Comparison of ENCODE assay signal across 27 mouse cellular contexts in genomic region chr5:32074053-32074452, GRCm38 (mm10).
A peak's percentile ranks its signal among the peaks of the same experiment; 100 is the strongest.
DNase-seq lines count a peak whose midpoint lies in the region; ATAC-seq and TF ChIP-seq lines count a peak whose summit lies in the region.
"Had no signal": no experiment of that assay in that cellular context is flagged by ENCODE, and none has a peak within 500 bp of the region (broad histone marks: within the 10 kb centered on the region; RNA-seq: fewer than 3 reads in every experiment).

No protein-coding gene starts in this region.

- H3K9ac ChIP-seq in MEL (ENCODE audit: control insufficient read depth, low read depth, low read length, poor library complexity, severe bottlenecking), result no peak overlapping the region
- no peak overlapping the region for H3K9ac ChIP-seq in stomach, postnatal 0 days (ENCODE audit: low read length)
- H3K9ac ChIP-seq: embryonic facial prominence, embryonic 13.5 days; embryonic facial prominence, embryonic 15.5 days; forebrain, embryonic 12.5 days had no signal

- H3K4me1 ChIP-seq in heart, embryonic 10.5 days, result peaks cover 9% of the 10 kb centered on the region; the same call in 1 of the 2 replicates
- H3K4me1 ChIP-seq in MEL (ENCODE audit: control insufficient read depth in 1 of 2, insufficient read depth in 2 of 2, low read length in 2 of 2), result peaks cover 3 to 20% of the 10 kb centered on the region in 2 experiments; a peak in 2 of 4 replicates
- H3K4me1 ChIP-seq in stomach, postnatal 0 days (replicated peaks; ENCODE audit: control insufficient read depth, insufficient read depth), result 0 out of 2 replicates have a peak, but pooled peaks cover 2% of the 10 kb centered on the region
- H3K4me1 ChIP-seq: forebrain, embryonic 10.5 days; forebrain, embryonic 12.5 days had no signal

- no peak for TF ChIP-seq CTCF in MEL (IDR thresholded peaks at IDR 0.05 in 2 of 3, conservative IDR thresholded peaks at IDR 0.05 in 1 of 3; ENCODE audit: control insufficient read depth in 1 of 3, insufficient read depth in 1 of 3, low read depth in 2 of 3, low read length in 3 of 3, poor library complexity in 1 of 3, severe bottlenecking in 1 of 3)
- no peak for TF ChIP-seq CTCF in stomach, postnatal 0 days (IDR thresholded peaks at IDR 0.05; ENCODE audit: low read depth)

- H3K9me3 ChIP-seq in heart, embryonic 10.5 days, result no peaks in the 10 kb centered on the region
- no peaks in the 10 kb centered on the region for H3K9me3 ChIP-seq in MEL (replicated peaks; ENCODE audit: insufficient read depth, low read length)
- H3K9me3 ChIP-seq in stomach, postnatal 0 days (ENCODE audit: control insufficient read depth, low read length), result no peaks in the 10 kb centered on the region
- H3K9me3 ChIP-seq: embryonic facial prominence, embryonic 13.5 days; embryonic facial prominence, embryonic 15.5 days; forebrain, embryonic 10.5 days; forebrain, embryonic 12.5 days; G1E had no signal

- H3K4me3 ChIP-seq in heart, embryonic 10.5 days, result no peak overlapping the region
- no peak overlapping the region for H3K4me3 ChIP-seq in MEL (ENCODE audit: control insufficient read depth in 1 of 2, insufficient read depth in 1 of 2, low read depth in 2 of 2, low read length in 2 of 2)
- H3K4me3 ChIP-seq in stomach, postnatal 0 days (ENCODE audit: low read depth, low read length), result no peak overlapping the region
- H3K4me3 ChIP-seq: embryonic facial prominence, embryonic 13.5 days; embryonic facial prominence, embryonic 15.5 days; erythroblast, embryonic 14.5 days; forebrain, embryonic 10.5 days; forebrain, embryonic 12.5 days had no signal

- peak; percentile 62 for ATAC-seq in megakaryocyte-erythroid progenitor cell, adult 5-6 weeks (replicated peaks; ENCODE audit: low FRiP score, low TSS enrichment, poor library complexity, severe bottlenecking)
- ATAC-seq in stomach, postnatal 0 days (ENCODE audit: low FRiP score, low TSS enrichment), result no peak
- ATAC-seq: CD4-positive, CD25-positive, alpha-beta regulatory T cell, adult 4 months; forebrain, embryonic 14.5 days had no signal

- no peaks in the 10 kb centered on the region for H3K27me3 ChIP-seq in heart, embryonic 10.5 days (ENCODE audit: insufficient read depth, poor library complexity, severe bottlenecking)
- no peaks in the 10 kb centered on the region for H3K27me3 ChIP-seq in MEL (ENCODE audit: control insufficient read depth in 1 of 2, insufficient read depth in 2 of 2, low read length in 2 of 2)
- no peaks in the 10 kb centered on the region for H3K27me3 ChIP-seq in stomach, postnatal 0 days (ENCODE audit: control insufficient read depth, insufficient read depth, low read length)
- H3K27me3 ChIP-seq: CH12.LX; embryonic facial prominence, embryonic 13.5 days; embryonic facial prominence, embryonic 15.5 days; forebrain, embryonic 12.5 days had no signal

- no peak overlapping the region for H3K27ac ChIP-seq in heart, embryonic 10.5 days
- no peak overlapping the region for H3K27ac ChIP-seq in MEL (ENCODE audit: control insufficient read depth, low read depth, low read length)
- 0 out of 2 replicates have a peak overlapping the region, but pooled peaks have one; percentile 35 for H3K27ac ChIP-seq in stomach, postnatal 0 days (replicated peaks)
- H3K27ac ChIP-seq: embryonic facial prominence, embryonic 13.5 days; embryonic facial prominence, embryonic 15.5 days; forebrain, embryonic 10.5 days; forebrain, embryonic 12.5 days had no signal

- WGBS in heart, embryonic 10.5 days, result 75% methylated on average over 3 of the region's 3 CpGs
- WGBS in stomach, postnatal 0 days, result 74% methylated on average over 3 of the region's 3 CpGs

- H3K79me2 ChIP-seq in MEL (ENCODE audit: control insufficient read depth, insufficient read depth, low read length, poor library complexity), result no peaks in the 10 kb centered on the region

- TF ChIP-seq POLR2A in MEL (IDR thresholded peaks at IDR 0.05; ENCODE audit: control insufficient read depth in 1 of 2, insufficient read depth in 1 of 2, low read depth in 1 of 2, low read length in 2 of 2, poor library complexity in 1 of 2), result no peak

- no peaks in the 10 kb centered on the region for H3K36me3 ChIP-seq in heart, embryonic 10.5 days
- H3K36me3 ChIP-seq in MEL (ENCODE audit: control insufficient read depth in 1 of 2, insufficient read depth in 2 of 2, low read length in 2 of 2), result peaks cover 0 to 12% of the 10 kb centered on the region in 2 experiments; a peak in 2 of 4 replicates
- H3K36me3 ChIP-seq in stomach, postnatal 0 days (ENCODE audit: control insufficient read depth, insufficient read depth, low read length), result no peaks in the 10 kb centered on the region
- H3K36me3 ChIP-seq: embryonic facial prominence, embryonic 13.5 days; embryonic facial prominence, embryonic 15.5 days; forebrain, embryonic 10.5 days; forebrain, embryonic 12.5 days had no signal

- peak; percentile 63 to 69; a peak in 3 of 4 replicates for TF ChIP-seq EP300 in MEL (IDR thresholded peaks at IDR 0.05; ENCODE audit: low read depth in 1 of 2, low read length in 2 of 2)
- no peak for TF ChIP-seq EP300 in stomach, postnatal 0 days (optimal IDR thresholded peaks at IDR 0.05)

- no peak for TF ChIP-seq RAD21 in MEL (IDR thresholded peaks at IDR 0.05; ENCODE audit: low read depth, low read length)

- peak; percentile 65 for DNase-seq in heart, adult 11 months
- no peak for DNase-seq in heart, embryonic 10.5 days (ENCODE audit: low spot score)
- peak; percentile 55 for DNase-seq in MEL (ENCODE audit: low read depth, low spot score)
- DNase-seq in stomach, postnatal 0 days (ENCODE audit: low spot score), result no peak
- DNase-seq in left cerebral cortex, postnatal 36 days (ENCODE audit: low spot score in 2 of 2), result no peak
- DNase-seq in thymus, postnatal 0 days (ENCODE audit: low spot score), result no peak
- DNase-seq: adrenal gland, adult 2 months; adrenal gland, postnatal 10 days; adrenal gland, postnatal 25 days; B cell, adult 2 months; cerebellum, adult 11 months; cerebellum, adult 18-20 months; cerebellum, adult 8-10 months; cerebellum, adult 9-11 months; cerebellum, postnatal 14 days; cerebellum, postnatal 36 days; embryo, embryonic 11 days had no signal

- no peak overlapping the region for H3K4me2 ChIP-seq in stomach, postnatal 0 days (replicated peaks; ENCODE audit: low read depth)
- H3K4me2 ChIP-seq: embryonic facial prominence, embryonic 13.5 days; embryonic facial prominence, embryonic 15.5 days; forebrain, embryonic 12.5 days had no signal

- intact Hi-C loops in left cerebral cortex, postnatal 36 days (cut with DNase I), result no loop called here

TF ChIP-seq in MEL, 35 proteins besides CTCF, POLR2A, EP300 and RAD21:
- TF ChIP-seq TAL1 (IDR thresholded peaks at IDR 0.05; ENCODE audit: low read length) (peak; percentile 25; the same call in 1 of the 2 replicates), TCF12 (IDR thresholded peaks at IDR 0.05; ENCODE audit: low read depth, low read length) (0 out of 2 replicates have a peak, but pooled peaks have one; percentile 35), ETS1 (IDR thresholded peaks at IDR 0.05; ENCODE audit: low read depth, low read length) (0 out of 2 replicates have a peak, but pooled peaks have one; percentile 25), GATA1 (IDR thresholded peaks at IDR 0.05; ENCODE audit: low read depth, low read length) (peak; percentile 68), SMC3 (IDR thresholded peaks at IDR 0.05; ENCODE audit: low read depth, low read length) (no peak), RCOR1 (IDR thresholded peaks at IDR 0.05; ENCODE audit: low read depth, low read length) (peak; percentile 58; the same call in 1 of the 2 replicates)

Comparison
In these comparisons a context has a peak if more than half of its experiments do, and no peak if none do; other contexts are left out.
1. DNase-seq: peak in heart, adult 11 months (single experiment) and MEL (single experiment); none in heart, embryonic 10.5 days (single experiment), stomach, postnatal 0 days (single experiment), left cerebral cortex, postnatal 36 days (0 of 2) and thymus, postnatal 0 days (single experiment).